Mouse (Mus musculus): ENCODE results near the gene Mrps2. TPM values are rescaled to one million over a fixed set of nuclear protein-coding genes. Genes with fewer than 3 reads are reported as not detected.

The Mrps2 gene
- polyA plus RNA-seq, 2 experiments: 51.8 to 55.6 TPM

DNA sequence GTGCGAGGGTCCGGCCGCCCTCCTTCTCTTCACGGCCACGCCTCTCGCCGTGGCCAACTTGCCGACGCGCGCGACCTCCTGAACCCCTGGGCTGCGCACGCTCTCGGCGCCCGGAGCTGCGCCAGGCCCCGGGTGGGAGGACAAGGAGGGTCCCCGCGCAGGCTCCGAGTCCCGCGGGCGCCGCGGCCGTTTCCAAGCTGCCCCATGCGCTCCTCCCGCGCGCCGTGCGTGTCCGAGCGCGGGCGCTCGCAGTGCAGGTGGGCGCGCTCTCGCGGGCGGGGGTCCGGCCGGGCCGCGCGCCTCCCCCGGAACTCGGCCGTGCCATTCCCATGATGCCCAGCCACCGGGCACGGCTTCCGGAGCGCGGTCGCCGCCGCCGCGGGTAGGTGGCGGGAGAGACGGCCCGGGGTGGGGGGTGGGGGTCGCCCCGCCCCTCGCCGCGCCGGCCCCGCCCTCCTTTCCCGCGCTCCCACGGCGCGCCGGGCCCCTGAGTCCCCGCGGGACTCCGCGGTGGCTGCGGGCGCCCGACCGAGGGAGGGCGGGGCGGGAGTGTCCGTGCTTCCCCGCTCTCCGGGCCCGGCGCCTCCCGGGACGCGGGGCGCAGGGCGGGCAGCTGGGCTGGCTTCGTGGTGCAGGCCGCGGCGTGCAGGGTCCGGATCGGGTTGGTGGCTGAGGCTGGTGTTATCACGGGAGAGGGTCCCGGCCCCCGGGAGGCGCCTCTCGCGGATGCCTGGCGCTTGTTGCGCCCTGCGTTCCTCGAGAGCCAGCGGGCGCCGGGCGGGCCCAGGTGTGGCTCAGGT is 21.2 kb upstream of the Mrps2 start, which contains the start of gene Ppp1r26:
Gene Ppp1r26, plus strand, starts transcription at position 286 of the 800 bp plus-strand sequence.
- TF ChIP-seq POLR2A (IDR thresholded peaks at IDR 0.05; ENCODE audit: borderline replicate concordance, extremely low read depth, insufficient read depth, insufficient read length): no peak
- no peaks in the 10 kb centered on the region for H3K27me3 ChIP-seq (ENCODE audit: control insufficient read depth, insufficient read depth, low read length)
- peak; percentile 69 for ATAC-seq (ENCODE audit: low FRiP score, low read depth)
- peaks cover 4% of the 10 kb centered on the region; the same call in 1 of the 2 replicates for H3K4me1 ChIP-seq (ENCODE audit: control insufficient read depth, insufficient read depth, low read length)
- peaks cover 19% of the 10 kb centered on the region for H3K36me3 ChIP-seq (ENCODE audit: control insufficient read depth, insufficient read depth, low read length)
- H3K9ac ChIP-seq (ENCODE audit: low read depth, low read length, severe bottlenecking): peak within 1 kb of the TSS; percentile 82
- H3K9me3 ChIP-seq (ENCODE audit: control insufficient read depth, low read length): no peaks in the 10 kb centered on the region
- under 1% methylated on average over 34 of the region's 118 CpGs for WGBS
- H3K4me3 ChIP-seq (replicated peaks; ENCODE audit: low read length): peak within 1 kb of the TSS; percentile 76
- peak within 1 kb of the TSS; percentile 71 for H3K27ac ChIP-seq (replicated peaks; ENCODE audit: low read depth, low read length)
- no peak for DNase-seq (ENCODE audit: low spot score)
- peak within 1 kb of the TSS; percentile 94 for H3K4me2 ChIP-seq (replicated peaks; ENCODE audit: low read depth, low read length, severe bottlenecking)

DNA sequence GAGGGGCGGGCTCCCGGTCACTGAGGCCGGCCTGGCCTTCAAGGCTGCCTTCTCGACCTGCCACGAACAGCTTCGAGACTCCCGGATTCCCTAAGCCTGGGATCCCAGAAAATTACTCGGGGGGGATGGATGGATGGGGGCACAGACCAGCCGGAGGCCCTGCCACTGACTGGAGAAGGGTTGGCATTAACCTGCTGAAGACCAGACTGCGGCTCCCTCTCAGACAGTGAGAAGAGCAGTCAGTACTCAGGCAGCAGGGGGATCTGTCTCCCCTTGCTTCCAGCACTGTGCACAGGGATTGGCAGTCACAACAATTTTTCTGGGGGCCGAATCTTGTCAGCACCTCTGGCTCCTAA is 20.6 kb upstream of the Mrps2 start:
- no peak for TF ChIP-seq POLR2A (IDR thresholded peaks at IDR 0.05; ENCODE audit: borderline replicate concordance, extremely low read depth, insufficient read depth, insufficient read length)
- Histone ChIP-seq H3K4me2 (replicated peaks; ENCODE audit: low read depth, low read length, severe bottlenecking) (peak overlapping the region; percentile 94), H3K9me3 (ENCODE audit: control insufficient read depth, low read length) (no peaks in the 10 kb centered on the region), H3K4me3 (replicated peaks; ENCODE audit: low read length) (peak overlapping the region; percentile 76), H3K27me3 (ENCODE audit: control insufficient read depth, insufficient read depth, low read length) (no peaks in the 10 kb centered on the region), H3K27ac (replicated peaks; ENCODE audit: low read depth, low read length) (peak overlapping the region; percentile 71), H3K9ac (ENCODE audit: low read depth, low read length, severe bottlenecking) (peak overlapping the region; percentile 82), H3K4me1 (ENCODE audit: control insufficient read depth, insufficient read depth, low read length) (peaks cover 4% of the 10 kb centered on the region; the same call in 1 of the 2 replicates), H3K36me3 (ENCODE audit: control insufficient read depth, insufficient read depth, low read length) (peaks cover 25% of the 10 kb centered on the region)
- ATAC-seq (ENCODE audit: low FRiP score, low read depth) (0 out of 2 replicates have a peak, but pooled peaks have one; percentile 20), DNase-seq (ENCODE audit: low spot score) (no peak)
- 11% methylated on average over 11 of the region's 11 CpGs for WGBS

GRCm38 (mm10) chr2:28451663-28452062 is 16.2 kb upstream of the Mrps2 start:
- Histone ChIP-seq H3K9me3 (ENCODE audit: control insufficient read depth, low read length) (no peaks in the 10 kb centered on the region), H3K9ac (ENCODE audit: low read depth, low read length, severe bottlenecking) (no peak overlapping the region), H3K36me3 (ENCODE audit: control insufficient read depth, insufficient read depth, low read length) (peaks cover 42% of the 10 kb centered on the region), H3K27me3 (ENCODE audit: control insufficient read depth, insufficient read depth, low read length) (no peaks in the 10 kb centered on the region), H3K4me2 (replicated peaks; ENCODE audit: low read depth, low read length, severe bottlenecking) (no peak overlapping the region), H3K4me1 (ENCODE audit: control insufficient read depth, insufficient read depth, low read length) (peaks cover 4% of the 10 kb centered on the region; the same call in 1 of the 2 replicates), H3K27ac (replicated peaks; ENCODE audit: low read depth, low read length) (no peak overlapping the region), H3K4me3 (replicated peaks; ENCODE audit: low read length) (no peak overlapping the region)
- ATAC-seq (ENCODE audit: low FRiP score, low read depth): no peak
- DNase-seq (ENCODE audit: low spot score): no peak
- no peak for TF ChIP-seq POLR2A (IDR thresholded peaks at IDR 0.05; ENCODE audit: borderline replicate concordance, extremely low read depth, insufficient read depth, insufficient read length)
- 89% methylated on average over 11 of the region's 11 CpGs for WGBS

DNA sequence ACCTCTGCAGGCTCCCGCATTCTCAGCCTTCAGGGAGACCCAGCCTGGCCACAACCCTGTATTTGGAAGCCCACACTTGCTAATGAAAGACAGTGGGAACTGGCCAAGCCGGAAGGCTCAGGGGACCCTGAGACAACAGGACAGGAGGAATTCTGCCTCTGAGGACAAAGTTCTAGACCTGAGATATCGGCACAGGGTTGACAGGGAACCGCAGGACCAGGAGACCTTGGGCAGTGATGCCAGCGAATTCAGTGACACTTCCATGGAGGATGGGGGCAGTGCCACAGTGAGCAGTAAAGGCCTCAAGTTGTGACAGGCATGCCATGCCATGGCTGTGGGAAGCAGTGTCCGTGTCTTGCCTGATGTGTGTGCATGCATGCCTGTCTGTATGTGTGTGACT is 14.3 kb upstream of the Mrps2 start:
- H3K27ac ChIP-seq (replicated peaks; ENCODE audit: low read depth, low read length): no peak overlapping the region
- H3K4me2 ChIP-seq (replicated peaks; ENCODE audit: low read depth, low read length, severe bottlenecking): no peak overlapping the region
- TF ChIP-seq POLR2A (IDR thresholded peaks at IDR 0.05; ENCODE audit: borderline replicate concordance, extremely low read depth, insufficient read depth, insufficient read length): no peak
- no peak overlapping the region for H3K9ac ChIP-seq (ENCODE audit: low read depth, low read length, severe bottlenecking)
- H3K27me3 ChIP-seq (ENCODE audit: control insufficient read depth, insufficient read depth, low read length): no peaks in the 10 kb centered on the region
- H3K4me3 ChIP-seq (replicated peaks; ENCODE audit: low read length): no peak overlapping the region
- H3K9me3 ChIP-seq (ENCODE audit: control insufficient read depth, low read length): no peaks in the 10 kb centered on the region
- H3K36me3 ChIP-seq (ENCODE audit: control insufficient read depth, insufficient read depth, low read length): peaks cover 42% of the 10 kb centered on the region
- ATAC-seq (ENCODE audit: low FRiP score, low read depth) (no peak), DNase-seq (ENCODE audit: low spot score) (no peak)
- no peaks in the 10 kb centered on the region for H3K4me1 ChIP-seq (ENCODE audit: control insufficient read depth, insufficient read depth, low read length)
- 90% methylated on average over 6 of the region's 6 CpGs for WGBS

DNA sequence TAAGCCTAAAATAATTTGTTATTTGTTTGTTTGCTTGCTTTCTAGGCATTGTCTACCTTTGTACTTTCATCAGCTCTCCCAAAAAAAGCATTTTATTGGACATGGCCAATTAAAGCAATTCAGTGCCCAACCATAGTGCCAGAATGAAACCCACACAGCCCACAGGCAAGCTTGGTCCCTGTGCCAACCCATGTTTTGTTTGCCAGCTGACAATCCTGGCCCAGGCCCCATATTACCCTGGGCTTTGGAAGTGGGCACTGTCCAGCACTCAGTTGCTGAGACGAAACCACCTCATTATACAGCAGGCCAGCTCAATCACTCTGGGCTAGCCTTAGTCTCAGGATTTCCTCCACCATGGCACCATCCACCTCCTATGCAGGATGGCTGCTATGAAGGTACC is 11.2 kb upstream of the Mrps2 start:
- 83% methylated on average over 1 of the region's 1 CpGs for WGBS
- Histone ChIP-seq H3K4me2 (replicated peaks; ENCODE audit: low read depth, low read length, severe bottlenecking) (no peak overlapping the region), H3K9ac (ENCODE audit: low read depth, low read length, severe bottlenecking) (no peak overlapping the region), H3K4me3 (replicated peaks; ENCODE audit: low read length) (no peak overlapping the region), H3K9me3 (ENCODE audit: control insufficient read depth, low read length) (no peaks in the 10 kb centered on the region), H3K27ac (replicated peaks; ENCODE audit: low read depth, low read length) (no peak overlapping the region), H3K27me3 (ENCODE audit: control insufficient read depth, insufficient read depth, low read length) (no peaks in the 10 kb centered on the region), H3K4me1 (ENCODE audit: control insufficient read depth, insufficient read depth, low read length) (no peaks in the 10 kb centered on the region), H3K36me3 (ENCODE audit: control insufficient read depth, insufficient read depth, low read length) (peaks cover 24% of the 10 kb centered on the region)
- no peak for ATAC-seq (ENCODE audit: low FRiP score, low read depth)
- no peak for TF ChIP-seq POLR2A (IDR thresholded peaks at IDR 0.05; ENCODE audit: borderline replicate concordance, extremely low read depth, insufficient read depth, insufficient read length)
- DNase-seq (ENCODE audit: low spot score): no peak

All from limb, embryonic 14.5 days (tissue).